Mouse (Mus musculus): ENCODE data around the gene Timp3.

The Timp3 gene

GRCm38 (mm10) chr10:86387821-86388440, 87.8 kb downstream of the Timp3 start:
- peak; percentile 62 for DNase-seq (ENCODE audit: low read depth, low spot score)

GRCm38 (mm10) chr10:86388803-86389202, 88.6 kb downstream of the Timp3 start:
- no peak for DNase-seq (ENCODE audit: low read depth, low spot score)

GRCm38 (mm10) chr10:86389357-86389756, 89.2 kb downstream of the Timp3 start:
- DNase-seq (ENCODE audit: low read depth, low spot score) = no peak

GRCm38 (mm10) chr10:86389913-86390312, 89.7 kb downstream of the Timp3 start:
- DNase-seq (ENCODE audit: low read depth, low spot score) = peak; percentile 25

- DNase-seq (ENCODE audit: low read depth, low spot score) = no peak
Observed at GRCm38 (mm10) chr10:86392399-86392798, 92.2 kb downstream of the Timp3 start.

- peak; percentile 29 for DNase-seq (ENCODE audit: low read depth, low spot score)
Observed at GRCm38 (mm10) chr10:86397577-86398346, 97.6 kb downstream of the Timp3 start.

GRCm38 (mm10) chr10:86398347-86398720, 98.2 kb downstream of the Timp3 start:
- DNase-seq (ENCODE audit: low read depth, low spot score) = no peak
